Mouse (Mus musculus) megakaryocyte-erythroid progenitor cell, adult 5-6 weeks (primary cell): ENCODE results near the gene Dnah6. TPM values are rescaled to one million over a fixed set of nuclear protein-coding genes. Genes with fewer than 3 reads are reported as not detected.

Experiments
- ATAC-seq: replicated peaks from 2 replicates; pipeline ENCODE4 v1.8.0; 2016; ENCODE audit warnings: mild to moderate bottlenecking, inconsistent platforms; ENCODE audit not compliant: severe bottlenecking, poor library complexity, low FRiP score, low TSS enrichment
- total RNA-seq, 2 experiments: library from RNA; stranded (forward) in 1 of 2; stranded (reverse) in 1 of 2; fragments of 200-1000, 215-1000 nt in 1 of 2; fragments of >200 nt in 1 of 2; fragmentation: Nextera tagmentation in 1 of 2; gene quantifications; 2 replicates each; pipeline ENCODE4 v1.2.3; 2014 to 2017

The Dnah6 gene
- total RNA-seq (2014; fragmentation: Nextera tagmentation) (not detected in 2 replicates), total RNA-seq (2017) (0.04 TPM in 1 of 2 replicates, not detected in the other)

- peak; percentile 100 for ATAC-seq
These were observed at the start of gene Dnah6 for GRCm38 (mm10) chr6:73221189-73221957. TSS of gene Dnah6 (minus strand) at chr6:73221651.

- no peak for ATAC-seq
These were observed 47.9 kb upstream of the Dnah6 start for GRCm38 (mm10) chr6:73269374-73269773.

- no peak for ATAC-seq
These were observed 46.4 kb upstream of the Dnah6 start for GRCm38 (mm10) chr6:73267738-73268311.

GRCm38 (mm10) chr6:73264801-73265200 lies 43.4 kb upstream of the Dnah6 start:
- ATAC-seq = no peak

GRCm38 (mm10) chr6:73260110-73260509 lies 38.7 kb upstream of the Dnah6 start:
- no peak for ATAC-seq

GRCm38 (mm10) chr6:73257068-73257467 lies 35.6 kb upstream of the Dnah6 start:
- no peak for ATAC-seq

GRCm38 (mm10) chr6:73254307-73255228 lies 33.1 kb upstream of the Dnah6 start:
- peak; percentile 53 for ATAC-seq

GRCm38 (mm10) chr6:73253584-73253983 lies 32.1 kb upstream of the Dnah6 start:
- ATAC-seq = no peak

- ATAC-seq = no peak
These were observed 31.6 kb upstream of the Dnah6 start for GRCm38 (mm10) chr6:73253006-73253405.

GRCm38 (mm10) chr6:73252396-73252795 lies 30.9 kb upstream of the Dnah6 start:
- ATAC-seq = no peak

GRCm38 (mm10) chr6:73251336-73251735 lies 29.9 kb upstream of the Dnah6 start:
- no peak for ATAC-seq

- ATAC-seq = no peak
These were observed 28.4 kb upstream of the Dnah6 start for GRCm38 (mm10) chr6:73249851-73250250.

- ATAC-seq = peak; percentile 41
These were observed 27.6 kb upstream of the Dnah6 start for GRCm38 (mm10) chr6:73249049-73249422.

GRCm38 (mm10) chr6:73248237-73249048 lies 27.0 kb upstream of the Dnah6 start, which contains the start of gene Suclg1:
TSS of gene Suclg1 (plus strand) at chr6:73248382.
- peak; percentile 94 for ATAC-seq

GRCm38 (mm10) chr6:73247452-73247851 lies 26.0 kb upstream of the Dnah6 start:
- ATAC-seq = no peak; the same call in 1 of the 2 replicates

- no peak for ATAC-seq
These were observed 25.4 kb upstream of the Dnah6 start for GRCm38 (mm10) chr6:73246821-73247220.

GRCm38 (mm10) chr6:73235650-73236049 lies 14.2 kb upstream of the Dnah6 start:
- ATAC-seq = no peak

GRCm38 (mm10) chr6:73234302-73234900 lies 12.9 kb upstream of the Dnah6 start:
- no peak for ATAC-seq
